Mouse (Mus musculus) erythroblast, adult 5-6 weeks (primary cell): ENCODE results near the gene Ankrd49. TPM values are rescaled to one million over a fixed set of nuclear protein-coding genes. Genes with fewer than 3 reads are reported as not detected.

Experiments
- ATAC-seq: replicated peaks from 2 replicates; pipeline ENCODE4 v1.8.0; 2016; ENCODE audit warnings: moderate number of reproducible peaks, mild to moderate bottlenecking, moderate TSS enrichment, inconsistent platforms; ENCODE audit not compliant: poor library complexity, low FRiP score, severe bottlenecking
- total RNA-seq, 2 experiments: library from RNA; stranded (forward) in 1 of 2; stranded (reverse) in 1 of 2; fragments of 150-400 nt in 1 of 2; fragments of 200-764, 138-1000 nt in 1 of 2; gene quantifications; 2 replicates each; pipeline versions ENCODE4 v1.2.3 to v1.2.4; 2015 to 2017; ENCODE audit warnings: low replicate concordance in 2 of 2

Ankrd49 gene
- total RNA-seq, 2 experiments from 2014 or later = 13.6 to 21.3 TPM

DNA sequence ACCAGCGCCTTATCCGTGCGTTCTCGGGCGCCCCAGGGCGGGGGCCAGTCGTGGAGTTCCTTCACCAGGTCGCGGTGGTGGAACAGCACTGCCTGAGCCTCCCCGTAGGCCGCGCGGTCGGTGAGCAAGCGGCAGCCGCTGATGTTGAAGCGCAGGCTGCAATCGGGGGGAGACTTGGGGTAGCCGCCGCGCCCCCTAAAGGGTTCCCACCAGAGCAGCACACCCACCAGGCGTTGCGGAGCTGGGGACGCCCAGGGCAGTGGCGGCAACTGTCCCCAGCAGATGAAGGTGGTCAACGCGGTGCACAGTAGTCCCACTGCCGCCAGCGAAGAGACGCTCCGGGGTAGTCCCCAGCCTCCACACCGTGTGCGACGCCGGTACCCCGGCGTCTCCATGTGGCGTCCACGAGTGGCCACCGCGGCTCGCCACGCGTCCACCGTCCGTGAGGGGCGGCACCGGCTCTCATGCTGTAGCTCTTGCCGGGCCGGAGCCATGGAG, 33.1 kb downstream of the Ankrd49 start:
- no peak for ATAC-seq

DNA sequence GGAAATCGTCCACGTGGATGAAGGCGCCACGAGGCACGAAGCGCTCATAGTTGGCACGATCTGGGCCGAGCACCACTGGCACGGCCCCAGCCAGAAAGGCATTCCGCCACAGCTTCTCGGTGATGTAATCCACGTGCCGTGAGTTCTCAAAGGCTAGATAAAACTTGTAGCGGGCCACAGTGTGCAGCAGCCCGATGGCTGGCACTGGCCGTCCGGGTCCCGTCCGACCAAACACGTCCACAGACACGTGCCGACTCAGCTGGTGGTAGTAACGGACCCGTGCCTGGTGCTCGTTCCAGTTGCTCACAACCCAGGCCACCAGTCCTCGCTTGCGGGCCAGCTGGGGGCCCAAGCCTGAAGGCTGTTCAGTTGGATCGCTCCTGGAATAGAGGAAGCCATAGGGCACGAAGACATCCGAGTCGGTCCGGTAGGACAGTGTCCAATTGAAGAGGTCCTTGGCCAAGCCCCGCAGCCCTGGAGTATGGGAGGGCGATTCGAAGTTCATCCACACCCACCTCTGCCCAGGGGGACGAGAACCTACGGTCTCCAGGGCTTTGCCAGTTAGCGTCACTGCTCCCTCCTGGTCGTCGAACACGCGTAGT, 33.7 kb downstream of the Ankrd49 start:
- no peak for ATAC-seq

GRCm38 (mm10) chr9:14740151-14740924, 44.3 kb downstream of the Ankrd49 start, which contains the start of gene Piwil4:
Gene Piwil4, minus strand, starts transcription at chr9:14740733.
- no peak for ATAC-seq

- ATAC-seq = no peak
These were observed 45.0 kb downstream of the Ankrd49 start for GRCm38 (mm10) chr9:14739498-14740150.

DNA sequence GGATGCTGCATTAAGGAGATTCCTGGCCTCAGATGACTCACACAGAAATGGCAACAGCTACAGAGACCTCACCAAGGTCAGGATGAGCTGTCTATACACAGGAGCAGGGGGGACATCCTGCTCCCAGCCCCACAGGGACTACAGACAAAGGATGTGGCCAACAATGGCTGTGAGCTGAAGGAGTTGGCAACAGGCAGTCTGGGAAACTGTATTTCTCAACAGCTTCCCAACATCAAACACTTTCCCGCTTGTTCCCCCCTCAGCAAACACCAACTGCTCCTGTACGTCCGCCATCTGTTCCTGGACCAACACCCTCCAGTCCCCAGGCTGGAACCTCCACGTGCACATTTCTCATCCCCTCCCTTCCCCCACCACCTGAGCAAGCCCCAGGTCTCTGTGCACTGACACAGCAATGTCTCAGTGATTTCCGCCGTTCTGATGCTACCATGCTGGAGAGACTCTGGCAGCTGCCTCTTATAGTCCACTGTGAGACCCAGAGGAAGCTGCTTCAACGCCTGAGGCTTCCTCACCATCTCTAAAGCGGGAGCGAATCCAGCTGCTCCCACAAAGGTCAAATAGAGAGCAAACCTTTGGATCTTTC, 53.6 kb downstream of the Ankrd49 start:
- no peak for ATAC-seq

Other genes starting within 250 kb of the Ankrd49 start
- 0.21 TPM in 1 of 2 replicates, not detected in the other for gene Amotl1, start 139.8 kb downstream of the Ankrd49 start, total RNA-seq (2015; ENCODE audit: low replicate concordance)
- gene Amotl1, start 139.8 kb downstream of the Ankrd49 start, total RNA-seq (2017; ENCODE audit: low replicate concordance) = not detected in 2 replicates
- not detected in 2 replicates for gene Piwil4, start 44.1 kb downstream of the Ankrd49 start, total RNA-seq (2015; ENCODE audit: low replicate concordance)
- not detected in 2 replicates for gene Piwil4, start 44.1 kb downstream of the Ankrd49 start, total RNA-seq (2017; ENCODE audit: low replicate concordance)
- gene Fut4, start 32.5 kb downstream of the Ankrd49 start, total RNA-seq (2015; ENCODE audit: low replicate concordance) = 2.3 and 3.7 TPM in 2 replicates
- 1.4 and 2.1 TPM in 2 replicates for gene Fut4, start 32.5 kb downstream of the Ankrd49 start, total RNA-seq (2017; ENCODE audit: low replicate concordance)
- gene 1700012B09Rik, start 13.8 kb downstream of the Ankrd49 start, total RNA-seq (2015; ENCODE audit: low replicate concordance) = not detected in 2 replicates
- gene 1700012B09Rik, start 13.8 kb downstream of the Ankrd49 start, total RNA-seq (2017; ENCODE audit: low replicate concordance) = not detected in 2 replicates
- gene Mre11a, start 202 bp downstream of the Ankrd49 start, total RNA-seq (2015; ENCODE audit: low replicate concordance) = 22.3 and 27.8 TPM in 2 replicates
- 15.0 and 19.0 TPM in 2 replicates for gene Mre11a, start 202 bp downstream of the Ankrd49 start, total RNA-seq (2017; ENCODE audit: low replicate concordance)
- gene Gpr83, start 75.4 kb upstream of the Ankrd49 start, total RNA-seq (2015; ENCODE audit: low replicate concordance) = not detected in 2 replicates
- 0.28 TPM in 1 of 2 replicates, not detected in the other for gene Gpr83, start 75.4 kb upstream of the Ankrd49 start, total RNA-seq (2017; ENCODE audit: low replicate concordance)
- not detected in 2 replicates for gene Izumo1r, start 119.1 kb upstream of the Ankrd49 start, total RNA-seq (2015; ENCODE audit: low replicate concordance)
- gene Izumo1r, start 119.1 kb upstream of the Ankrd49 start, total RNA-seq (2017; ENCODE audit: low replicate concordance) = not detected in 2 replicates